Mouse (Mus musculus) MEL (cell line): Measurements from ENCODE around the gene Kndc1. TPM values are rescaled to one million over a fixed set of nuclear protein-coding genes. Genes with fewer than 3 reads are reported as not detected.

Experiments
- DNase-seq: peaks from one replicate; pipeline ENCODE4 v3.0.0; 2011; ENCODE audit warnings: low read depth, low spot score
- H3K27ac ChIP-seq: 2 replicates; pipeline ENCODE4 v1.5.1; 2012; ENCODE audit warnings: low read depth, mild to moderate bottlenecking, control low read depth, low read length, moderate library complexity; ENCODE audit not compliant: control insufficient read depth
- H3K27me3 ChIP-seq, 2 experiments: fragments of 150-350 bp in 1 of 2; sonication (generic) in 1 of 2; 2 replicates each; pipeline ENCODE4 v1.6.1; 2012; ENCODE audit warnings: low read length in 2 of 2, mild to moderate bottlenecking in 2 of 2, improper control_type of control experiment in 1 of 2, moderate library complexity in 1 of 2; ENCODE audit not compliant: insufficient read depth in 2 of 2, control insufficient read depth in 1 of 2
- H3K36me3 ChIP-seq, 2 experiments: 2 replicates each; pipeline ENCODE4 v1.6.1; 2012 to 2014; ENCODE audit warnings: low read length in 2 of 2, improper control_type of control experiment in 1 of 2, inconsistent platforms in 1 of 2, mild to moderate bottlenecking in 1 of 2; ENCODE audit not compliant: insufficient read depth in 2 of 2, control insufficient read depth in 1 of 2
- H3K4me1 ChIP-seq, 2 experiments: fragments of 150-350 bp in 1 of 2; sonication (generic) in 1 of 2; 2 replicates each; pipeline ENCODE4 v1.6.1; 2012; ENCODE audit warnings: low read length in 2 of 2, improper control_type of control experiment in 1 of 2, mild to moderate bottlenecking in 1 of 2; ENCODE audit not compliant: insufficient read depth in 2 of 2, control insufficient read depth in 1 of 2
- H3K4me3 ChIP-seq, 2 experiments: fragments of 150-350 bp in 1 of 2; sonication (generic) in 1 of 2; 2 replicates each; pipeline ENCODE4 v1.5.1; 2012; ENCODE audit warnings: low read depth in 2 of 2, low read length in 2 of 2, mild to moderate bottlenecking in 2 of 2, moderate library complexity in 2 of 2, control low read depth in 1 of 2, improper control_type of control experiment in 1 of 2; ENCODE audit not compliant: control insufficient read depth in 1 of 2, insufficient read depth in 1 of 2
- H3K79me2 ChIP-seq: 2 replicates; pipeline ENCODE4 v1.6.1; 2012; ENCODE audit warnings: mild to moderate bottlenecking, low read length, moderate library complexity; ENCODE audit not compliant: control insufficient read depth, poor library complexity, insufficient read depth
- H3K9ac ChIP-seq: 2 replicates; pipeline ENCODE4 v1.6.1; 2012; ENCODE audit warnings: low read depth, mild to moderate bottlenecking, control low read depth, low read length, moderate library complexity; ENCODE audit not compliant: control insufficient read depth, poor library complexity, severe bottlenecking
- H3K9me3 ChIP-seq: fragments of 150-350 bp; sonication (generic); replicated peaks from 2 replicates; pipeline ENCODE4 v1.6.1; 2012; ENCODE audit warnings: mild to moderate bottlenecking, low read length, improper control_type of control experiment, moderate library complexity; ENCODE audit not compliant: insufficient read depth
- CHD1 ChIP-seq: IDR thresholded peaks from 2 replicates; pipeline ENCODE4 v1.6.1; 2012; ENCODE audit warnings: low read depth, mild to moderate bottlenecking, inconsistent platforms, low read length, improper control_type of control experiment
- CTCF ChIP-seq, 3 experiments: IDR thresholded peaks in 2 of 3; conservative IDR thresholded peaks in 1 of 3; 2 replicates each; pipeline ENCODE4 v1.5.1; 2011 to 2012; ENCODE audit warnings: low read length in 3 of 3, low read depth in 2 of 3, mild to moderate bottlenecking in 2 of 3, improper control_type of control experiment in 1 of 3, inconsistent platforms in 1 of 3, mixed read lengths in 1 of 3, moderate library complexity in 1 of 3; ENCODE audit not compliant: control insufficient read depth in 1 of 3, insufficient read depth in 1 of 3, poor library complexity in 1 of 3, severe bottlenecking in 1 of 3
- ETS1 ChIP-seq: IDR thresholded peaks from 2 replicates; pipeline ENCODE4 v1.6.1; 2012; ENCODE audit warnings: low read depth, mild to moderate bottlenecking, inconsistent platforms, low read length, improper control_type of control experiment, moderate library complexity
- GABPA ChIP-seq: IDR thresholded peaks from 2 replicates; pipeline ENCODE4 v1.6.1; 2012; ENCODE audit warnings: low read depth, mild to moderate bottlenecking, inconsistent platforms, low read length, improper control_type of control experiment, moderate library complexity
- GATA1 ChIP-seq: IDR thresholded peaks from 2 replicates; pipeline ENCODE4 v1.6.1; 2011; ENCODE audit warnings: low read depth, low read length, improper control_type of control experiment
- HCFC1 ChIP-seq: IDR thresholded peaks from 2 replicates; pipeline ENCODE4 v1.6.1; 2012; ENCODE audit warnings: low read depth, mild to moderate bottlenecking, inconsistent platforms, low read length, improper control_type of control experiment, moderate library complexity
- MAFK ChIP-seq: IDR thresholded peaks from 2 replicates; pipeline ENCODE4 v1.6.1; 2011; ENCODE audit warnings: low read depth, mild to moderate bottlenecking, low read length, improper control_type of control experiment, borderline replicate concordance
- MAX ChIP-seq: IDR thresholded peaks from 2 replicates; pipeline ENCODE4 v1.6.1; 2011; ENCODE audit warnings: low read length, improper control_type of control experiment
- MAZ ChIP-seq: IDR thresholded peaks from 2 replicates; pipeline ENCODE4 v1.6.1; 2012; ENCODE audit warnings: low read depth, mild to moderate bottlenecking, inconsistent platforms, low read length, improper control_type of control experiment
- MYB ChIP-seq: IDR thresholded peaks from 2 replicates; pipeline ENCODE4 v1.6.1; 2011; ENCODE audit warnings: mild to moderate bottlenecking, low read depth, low read length, improper control_type of control experiment
- MYC ChIP-seq: IDR thresholded peaks from 2 replicates; pipeline ENCODE4 v1.6.1; 2011; ENCODE audit warnings: low read depth, mild to moderate bottlenecking, low read length, improper control_type of control experiment, moderate library complexity
- NELFE ChIP-seq: IDR thresholded peaks from 2 replicates; pipeline ENCODE4 v1.6.1; 2011; ENCODE audit warnings: low read depth, low read length, improper control_type of control experiment
- RCOR1 ChIP-seq: IDR thresholded peaks from 2 replicates; pipeline ENCODE4 v1.6.1; 2012; ENCODE audit warnings: low read depth, mild to moderate bottlenecking, inconsistent platforms, low read length, improper control_type of control experiment
- TCF12 ChIP-seq: IDR thresholded peaks from 2 replicates; pipeline ENCODE4 v1.6.1; 2014; ENCODE audit warnings: low read depth, mild to moderate bottlenecking, inconsistent platforms, low read length, improper control_type of control experiment, moderate library complexity
- USF2 ChIP-seq, 2 experiments: IDR thresholded peaks; 2 replicates each; pipeline ENCODE4 v1.6.1; 2011 to 2012; ENCODE audit warnings: improper control_type of control experiment in 2 of 2, low read length in 2 of 2, borderline replicate concordance in 1 of 2, inconsistent platforms in 1 of 2, low read depth in 1 of 2, mild to moderate bottlenecking in 1 of 2; ENCODE audit not compliant: insufficient read depth in 1 of 2
- ZKSCAN1 ChIP-seq: IDR thresholded peaks from 2 replicates; pipeline ENCODE4 v1.6.1; 2012; ENCODE audit warnings: low read depth, mild to moderate bottlenecking, inconsistent platforms, low read length, improper control_type of control experiment, moderate library complexity
- ZNF384 ChIP-seq: IDR thresholded peaks from 2 replicates; pipeline ENCODE4 v1.6.1; 2012; ENCODE audit warnings: low read depth, mild to moderate bottlenecking, inconsistent platforms, low read length, improper control_type of control experiment
- polyA plus RNA-seq, 2 experiments: library from polyadenylated mRNA; stranded (reverse) in 1 of 2; unstranded in 1 of 2; fragments of >175 nt in 1 of 2; fragments of >200 nt in 1 of 2; gene quantifications; 2 replicates each; pipeline versions ENCODE4 v1.2.1 to v1.2.4; 2012; ENCODE audit warnings: low replicate concordance in 2 of 2, low read depth in 1 of 2; ENCODE audit not compliant: insufficient read length in 2 of 2, insufficient read depth in 1 of 2, missing spikeins in 1 of 2
- total RNA-seq: library from RNA; depleted of rRNA; stranded (reverse); fragments of 300-350 nt; gene quantifications from 2 replicates; pipeline ENCODE4 v1.2.3, GENCODE M21; 2012

The Kndc1 gene
- total and polyA plus RNA-seq, 3 experiments, result not detected

- Histone ChIP-seq H3K79me2 (no peaks in the 10 kb centered on the region), H3K9me3 (no peaks in the 10 kb centered on the region), H3K27ac (no peak overlapping the region), H3K27me3 (no peaks in the 10 kb centered on the region)
- TF ChIP-seq MAZ, result no peak
- TF ChIP-seq NELFE, result no peak
- TF ChIP-seq ETS1, result no peak
- TF ChIP-seq USF2 (IDR thresholded peaks at IDR 0.05; ENCODE audit: borderline replicate concordance in 1 of 2, insufficient read depth in 1 of 2, low read depth in 1 of 2, low read length in 2 of 2), result no peak
- TF ChIP-seq ZNF384, result no peak
- no peak for TF ChIP-seq HCFC1
- TF ChIP-seq MAX, result no peak
- no peak for TF ChIP-seq CHD1
- TF ChIP-seq CTCF (IDR thresholded peaks at IDR 0.05 in 2 of 3, conservative IDR thresholded peaks at IDR 0.05 in 1 of 3; ENCODE audit: control insufficient read depth in 1 of 3, insufficient read depth in 1 of 3, low read depth in 2 of 3, low read length in 3 of 3, poor library complexity in 1 of 3, severe bottlenecking in 1 of 3), result no peak
- no peak for TF ChIP-seq GABPA
- TF ChIP-seq GATA1, result no peak
- TF ChIP-seq, all 39 proteins: peak for 0
- Histone ChIP-seq H3K4me1 (no peaks in the 10 kb centered on the region), H3K9ac (no peak overlapping the region), H3K4me3 (no peak overlapping the region), H3K36me3 (no peaks in the 10 kb centered on the region)
- DNase-seq, result no peak
Observed at GRCm38 (mm10) chr7:139899505-139899904, 5.0 kb downstream of the Kndc1 start.

GRCm38 (mm10) chr7:139900456-139900855 is 6.0 kb downstream of the Kndc1 start:
- Histone ChIP-seq H3K4me1 (no peaks in the 10 kb centered on the region), H3K36me3 (no peaks in the 10 kb centered on the region), H3K9ac (no peak overlapping the region), H3K27ac (no peak overlapping the region), H3K9me3 (no peaks in the 10 kb centered on the region), H3K79me2 (no peaks in the 10 kb centered on the region), H3K4me3 (no peak overlapping the region), H3K27me3 (no peaks in the 10 kb centered on the region)
- DNase-seq, result no peak
- TF ChIP-seq ZKSCAN1, result no peak
- TF ChIP-seq RCOR1, result no peak
- TF ChIP-seq MYB, result no peak
- TF ChIP-seq MAFK, result no peak
- no peak for TF ChIP-seq ETS1
- TF ChIP-seq MAX, result no peak
- TF ChIP-seq MYC, result no peak
- no peak for TF ChIP-seq TCF12
